Mouse (Mus musculus) fat pad, adult 2 months (tissue): ENCODE results near the gene Pidd1.
"Not testable (repeated sequence)": the region's sequence is repeated elsewhere in the genome, so short reads cannot be mapped to it uniquely, and the experiment has no call there.

Experiments used
- DNase-seq: peaks from one replicate; pipeline ENCODE4 v3.0.0-alpha.2; 2011; ENCODE audit warnings: low read depth, low spot score; ENCODE audit errors: extremely low read depth

Pidd1 gene

DNA sequence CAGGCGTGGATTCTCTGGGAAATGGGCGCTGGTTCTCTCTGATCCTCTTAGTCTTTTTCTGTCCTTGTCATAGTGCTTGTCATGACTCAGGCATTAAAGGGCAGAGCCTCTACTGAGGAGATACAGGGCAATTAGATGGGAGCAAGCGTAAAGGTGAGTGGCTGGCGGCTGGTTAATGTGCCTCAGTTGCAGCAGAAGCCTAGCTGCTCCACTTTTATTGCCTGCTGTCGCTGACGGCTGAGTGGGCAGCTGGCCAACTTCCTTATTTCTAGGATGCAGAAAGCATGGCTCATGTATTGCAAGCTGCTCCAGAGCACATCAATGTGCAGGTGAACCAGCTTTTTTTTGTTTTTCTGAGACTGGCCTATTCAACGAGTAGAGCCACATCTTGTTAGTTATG lies 24.9 kb downstream of the Pidd1 start:
- no peak for DNase-seq

DNA sequence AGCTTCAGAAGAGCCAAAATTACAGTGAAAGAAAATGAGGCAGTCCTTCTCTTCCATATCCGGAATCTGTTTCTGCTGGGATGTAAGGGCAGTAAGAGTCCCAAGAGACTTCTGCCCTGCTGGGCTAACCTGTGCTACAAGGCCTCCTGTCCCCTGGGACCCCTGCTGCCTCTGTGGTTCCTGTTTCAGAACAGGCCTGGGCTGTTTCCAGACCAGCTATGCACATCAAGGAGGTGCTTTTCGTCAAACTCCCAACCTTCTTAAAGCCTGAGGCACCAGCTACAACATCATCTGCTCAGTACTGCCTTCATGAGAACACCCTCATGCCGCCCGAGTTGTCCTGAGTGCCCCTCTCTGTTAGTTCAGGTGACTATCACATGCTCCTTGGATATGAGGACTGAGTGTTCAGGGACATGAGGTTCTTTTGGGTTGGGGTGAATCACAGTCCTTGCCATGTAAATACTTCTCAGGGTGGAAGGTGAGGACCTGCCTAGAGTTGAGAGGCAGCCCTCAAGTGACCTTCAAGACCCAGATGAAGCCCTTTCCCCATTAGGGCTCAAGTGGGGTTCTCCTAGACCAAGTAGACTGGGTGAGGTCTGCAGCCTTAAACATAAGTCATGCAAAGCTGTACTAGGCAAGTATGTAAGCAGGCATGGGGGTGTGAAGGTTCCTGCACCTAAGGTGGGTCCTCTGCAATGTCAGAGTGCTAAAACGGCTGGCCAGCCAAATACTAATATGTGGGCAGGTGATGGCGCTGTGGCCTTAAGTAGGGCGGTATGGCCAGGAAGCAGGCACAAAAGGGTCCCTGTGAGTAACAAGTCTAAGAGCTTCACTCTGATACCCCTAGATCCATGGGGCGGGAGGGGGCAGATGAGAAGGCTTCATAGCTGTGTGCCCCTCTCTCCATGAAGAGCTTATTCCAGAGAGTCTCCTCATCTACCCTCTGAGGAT lies 25.8 kb downstream of the Pidd1 start:
- no peak for DNase-seq

DNA sequence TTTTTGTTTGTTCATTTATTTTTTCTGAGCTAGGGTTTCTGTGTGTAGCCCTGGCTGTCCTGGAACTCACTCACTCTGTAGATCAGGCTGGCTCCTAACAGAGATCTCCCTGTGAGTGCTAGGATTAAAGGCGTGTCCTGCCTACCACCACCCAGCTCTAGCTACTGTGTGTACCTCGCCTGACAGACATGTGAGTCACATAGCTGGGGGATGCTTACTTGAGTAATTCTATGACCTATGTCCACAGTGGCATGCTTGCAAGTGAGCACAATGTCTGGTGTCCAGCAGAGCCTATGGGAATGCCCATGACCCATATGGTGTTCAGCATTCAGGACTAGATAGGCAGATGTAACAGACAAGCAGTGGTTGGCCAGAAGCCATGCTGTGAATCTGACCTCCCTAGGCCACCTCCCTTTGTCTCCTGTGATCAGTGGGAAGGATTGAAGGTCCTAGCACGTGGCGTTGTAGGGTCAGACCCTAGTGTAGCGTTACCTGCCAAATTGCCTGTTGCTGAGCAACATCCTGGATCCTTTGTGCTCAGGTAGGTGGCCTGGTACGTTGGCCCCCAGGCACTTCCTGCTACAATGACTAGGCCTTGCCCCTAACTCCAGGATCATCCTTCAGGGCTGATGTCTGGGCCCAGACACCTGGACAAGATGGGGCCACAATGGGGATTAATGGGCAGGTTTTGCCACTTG lies 27.5 kb downstream of the Pidd1 start:
- DNase-seq: no peak

DNA sequence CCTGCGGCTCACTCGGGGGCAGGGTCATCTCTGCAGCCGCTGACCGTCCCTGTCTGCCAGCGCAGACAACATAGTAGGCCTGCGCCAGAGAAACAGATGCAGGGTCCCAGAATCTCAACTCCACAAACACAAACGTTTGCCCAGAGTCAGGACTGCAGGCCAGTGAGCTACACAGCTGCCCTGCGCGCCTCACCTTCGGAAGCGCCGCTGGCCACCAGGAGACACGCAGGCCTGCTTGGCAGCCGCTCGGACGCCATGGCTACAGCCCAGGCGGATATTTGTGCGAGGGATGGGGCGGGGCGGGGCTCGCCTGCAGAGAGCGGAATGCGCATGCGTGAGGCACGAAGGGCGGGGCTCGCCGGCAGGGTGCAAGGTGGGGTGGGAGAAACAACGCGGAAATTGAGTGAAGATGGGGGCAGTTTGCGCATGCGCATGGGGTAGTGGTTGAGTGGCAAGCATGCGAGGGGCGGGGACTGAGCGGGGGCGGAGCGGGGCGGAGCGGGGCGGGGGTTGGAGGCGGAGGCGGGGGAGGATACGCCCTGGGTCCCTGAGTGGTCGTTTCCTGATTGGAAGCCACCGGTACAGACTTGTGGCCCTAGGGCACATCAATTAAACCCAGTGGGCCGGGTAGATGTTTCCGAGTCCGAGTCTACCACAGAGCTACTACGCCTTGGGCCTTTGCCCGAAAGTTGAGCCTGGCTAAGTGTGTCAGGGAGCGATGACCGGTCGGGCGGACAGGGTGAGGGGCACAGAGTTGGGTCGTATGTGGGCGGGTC lies 29.8 kb downstream of the Pidd1 start, which contains the start of gene Gatd1:
Gene Gatd1, minus strand, starts transcription at position 328 of the 776 bp plus-strand sequence.
- DNase-seq: no peak

DNA sequence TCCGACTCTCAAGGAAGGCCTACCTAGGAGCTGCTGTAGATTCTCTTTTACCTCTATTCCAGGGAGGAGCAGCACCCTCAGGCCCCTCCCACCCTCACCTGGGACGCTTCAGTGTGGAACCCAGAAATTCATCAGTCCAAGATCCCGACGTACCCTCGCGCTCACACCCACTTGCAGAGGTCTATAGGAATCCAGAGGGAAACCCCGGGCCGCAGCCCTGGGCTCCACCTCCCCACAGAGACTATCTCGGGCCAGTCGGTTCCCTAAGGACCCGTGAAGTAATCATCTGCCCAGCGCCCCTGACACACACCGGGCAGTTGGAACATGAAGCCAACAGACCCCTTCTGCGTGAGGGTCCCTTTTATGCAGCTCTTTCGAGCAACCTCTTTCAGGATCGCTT lies 30.5 kb downstream of the Pidd1 start:
- no peak for DNase-seq

DNA sequence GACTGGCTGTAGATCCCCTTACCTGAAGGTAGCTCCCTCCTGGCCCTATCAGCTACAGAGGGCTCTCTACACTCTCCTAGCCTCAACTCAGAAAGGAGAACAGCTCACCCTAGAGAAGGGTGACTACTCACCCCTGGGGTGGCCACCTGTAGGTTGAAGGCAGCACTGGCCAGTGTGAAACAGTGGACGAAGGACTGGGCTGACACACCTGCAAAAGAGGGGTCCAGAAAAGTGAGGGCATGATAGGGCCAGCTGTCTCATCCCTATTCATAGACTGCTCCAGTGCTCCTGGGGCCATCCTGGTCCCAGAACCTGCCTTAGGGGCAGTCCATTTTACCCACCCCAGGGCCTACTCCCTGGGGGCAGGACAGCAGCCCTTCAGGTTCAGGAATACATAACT lies 32.2 kb downstream of the Pidd1 start:
- DNase-seq: no peak

DNA sequence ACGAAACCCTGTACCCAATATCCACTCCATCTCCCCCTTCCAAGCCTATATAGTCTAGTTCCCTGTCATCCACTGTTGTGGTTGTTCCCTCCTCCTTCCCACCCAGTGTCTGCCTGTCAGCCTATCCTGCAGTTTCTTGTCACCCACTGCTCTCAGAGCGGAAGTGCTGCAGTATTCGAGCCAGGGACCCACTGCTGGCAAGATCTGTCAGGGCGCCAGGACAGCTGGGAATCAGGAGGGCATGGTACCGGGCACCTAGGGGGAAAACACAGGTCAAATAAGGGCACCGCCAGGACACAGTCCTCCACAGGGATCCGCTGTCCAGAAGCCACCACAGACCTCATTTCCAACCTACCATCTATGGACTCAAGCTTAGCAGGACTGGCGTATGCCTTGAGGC lies 33.2 kb downstream of the Pidd1 start:
- DNase-seq: no peak

DNA sequence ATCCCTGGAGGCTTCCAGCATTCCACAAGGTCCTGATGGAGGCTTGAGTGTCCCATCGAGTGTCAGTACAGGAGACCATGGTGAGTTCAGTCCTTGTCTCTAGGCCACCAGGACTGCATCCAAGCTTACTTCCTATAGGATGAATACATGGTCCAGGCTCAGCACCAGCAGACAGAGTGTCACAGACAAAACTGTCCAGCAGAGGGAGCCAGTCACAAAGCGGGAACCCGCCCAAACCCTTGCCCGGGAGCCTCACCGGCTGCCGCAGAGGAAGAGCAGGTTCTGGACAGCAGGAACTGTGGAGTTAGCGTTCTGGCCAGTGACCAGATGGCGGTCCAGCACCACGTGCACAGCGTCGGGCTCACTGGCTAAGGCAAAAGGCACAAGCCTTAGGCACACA lies 35.0 kb downstream of the Pidd1 start:
- no peak for DNase-seq

DNA sequence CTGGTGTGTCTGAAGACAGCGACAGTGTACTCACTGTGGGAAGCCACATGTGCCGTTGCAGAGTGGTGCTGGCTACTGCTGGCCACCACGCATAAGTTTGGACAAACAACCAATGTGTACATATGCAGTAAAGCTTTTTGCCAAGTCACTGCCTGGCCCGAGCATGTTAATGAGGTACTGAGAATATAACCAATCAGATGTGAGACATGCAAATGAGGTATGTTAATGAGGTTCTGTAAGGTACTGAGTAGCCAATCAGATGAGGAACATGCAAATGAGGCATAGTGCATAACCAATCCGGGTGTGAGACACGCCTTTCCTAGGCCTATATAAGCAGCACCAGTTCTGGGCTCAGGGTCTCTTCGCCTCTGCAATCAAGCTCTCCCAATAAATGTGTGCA lies 36.2 kb downstream of the Pidd1 start:
- not testable (repeated sequence) for DNase-seq

DNA sequence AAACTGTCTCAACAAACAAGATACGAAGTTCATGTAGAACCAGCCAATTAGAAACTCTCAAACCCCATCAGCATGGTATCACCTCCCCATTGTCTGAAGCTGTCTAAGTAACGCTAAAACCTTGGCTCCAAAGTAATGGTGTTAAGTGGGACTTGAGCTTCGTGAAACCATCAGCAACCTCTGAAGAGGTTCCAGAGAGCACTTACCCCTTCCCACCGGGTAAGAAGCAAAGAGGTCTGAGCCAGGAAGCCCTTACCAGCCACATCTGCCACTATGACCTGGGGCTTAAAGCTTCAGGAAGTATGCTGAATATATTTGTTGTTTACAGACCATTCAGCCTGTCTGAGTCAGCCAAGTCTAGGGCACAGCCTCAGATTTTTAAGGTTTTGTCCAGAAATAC lies 38.4 kb downstream of the Pidd1 start:
- no peak for DNase-seq

DNA sequence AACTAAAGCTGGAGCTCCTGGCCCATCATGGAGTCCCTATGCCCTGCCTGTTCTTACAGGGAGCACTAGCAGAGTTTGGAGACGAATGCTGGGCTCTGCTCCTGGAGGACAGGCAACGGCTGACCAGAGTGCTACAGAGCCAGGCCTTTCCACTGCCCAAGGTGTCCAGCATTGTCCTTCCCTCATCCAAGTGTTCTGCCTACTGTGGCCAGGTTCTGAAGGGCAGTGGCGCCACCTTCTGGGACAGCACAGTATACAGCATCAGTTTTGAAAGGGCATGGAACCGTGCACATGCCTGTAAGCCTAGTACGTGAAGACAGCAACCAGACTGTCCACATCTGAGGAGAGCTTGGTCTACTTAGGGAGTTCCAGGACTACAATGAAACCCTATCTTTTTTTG lies 40.5 kb downstream of the Pidd1 start:
- no peak for DNase-seq

DNA sequence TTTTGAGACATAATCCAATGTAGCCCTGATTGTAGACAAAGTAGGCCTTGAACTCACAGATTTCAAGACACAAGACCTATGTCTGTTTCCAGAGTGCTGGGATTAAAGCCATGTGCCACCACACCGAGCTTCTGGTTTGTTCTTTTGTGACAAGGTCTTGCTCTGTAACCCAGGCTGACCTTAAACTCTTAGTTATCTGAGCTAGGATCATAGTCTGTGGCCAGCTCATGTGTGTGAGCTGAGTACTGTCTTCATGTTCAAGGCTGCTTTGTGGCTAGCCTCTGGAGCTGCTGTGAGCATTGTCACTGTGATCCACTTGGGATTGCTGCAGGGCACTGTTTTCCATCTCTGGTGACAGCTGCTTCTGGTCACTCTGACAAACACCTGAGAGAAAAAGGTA lies 48.5 kb downstream of the Pidd1 start:
- DNase-seq: no peak

DNA sequence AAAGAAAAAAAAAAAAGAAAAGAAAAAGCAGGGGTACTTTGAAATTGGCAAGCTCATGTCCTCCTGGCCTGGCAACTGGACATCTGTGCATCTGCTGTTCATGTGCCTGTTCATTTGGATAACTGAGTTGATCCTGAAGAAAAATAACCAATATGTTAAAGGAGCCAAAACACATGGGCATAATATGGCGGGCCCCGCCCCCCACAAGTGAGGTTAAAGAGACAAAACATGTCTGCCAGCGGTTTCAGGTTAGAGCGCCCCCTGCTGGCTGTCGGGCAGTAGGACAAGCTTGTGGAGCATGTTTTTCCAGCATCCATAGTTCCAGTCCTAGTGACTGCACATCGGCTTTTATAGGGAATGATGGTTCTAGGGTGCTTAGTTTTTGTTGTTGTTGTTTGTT lies 49.1 kb downstream of the Pidd1 start:
- DNase-seq: no peak

DNA sequence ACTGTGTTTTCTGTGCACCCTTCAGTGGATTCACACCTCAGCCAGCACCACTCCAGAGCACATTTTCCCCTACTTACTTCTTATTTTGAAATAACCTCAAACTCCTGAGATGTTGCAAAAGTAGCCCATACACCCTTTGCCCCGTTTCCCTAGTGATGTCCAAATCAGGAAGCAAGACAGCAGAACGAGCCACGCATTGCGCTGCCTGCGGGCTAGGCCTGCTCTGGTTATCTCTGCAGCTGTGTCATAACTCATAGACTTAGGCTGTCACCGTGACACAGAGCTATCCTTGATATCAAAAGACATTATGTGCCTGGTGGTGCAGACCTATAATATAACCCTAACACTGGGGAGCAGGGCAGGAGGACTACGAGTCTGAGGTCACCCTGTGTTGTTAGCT lies 49.7 kb downstream of the Pidd1 start:
- DNase-seq: peak; percentile 79

DNA sequence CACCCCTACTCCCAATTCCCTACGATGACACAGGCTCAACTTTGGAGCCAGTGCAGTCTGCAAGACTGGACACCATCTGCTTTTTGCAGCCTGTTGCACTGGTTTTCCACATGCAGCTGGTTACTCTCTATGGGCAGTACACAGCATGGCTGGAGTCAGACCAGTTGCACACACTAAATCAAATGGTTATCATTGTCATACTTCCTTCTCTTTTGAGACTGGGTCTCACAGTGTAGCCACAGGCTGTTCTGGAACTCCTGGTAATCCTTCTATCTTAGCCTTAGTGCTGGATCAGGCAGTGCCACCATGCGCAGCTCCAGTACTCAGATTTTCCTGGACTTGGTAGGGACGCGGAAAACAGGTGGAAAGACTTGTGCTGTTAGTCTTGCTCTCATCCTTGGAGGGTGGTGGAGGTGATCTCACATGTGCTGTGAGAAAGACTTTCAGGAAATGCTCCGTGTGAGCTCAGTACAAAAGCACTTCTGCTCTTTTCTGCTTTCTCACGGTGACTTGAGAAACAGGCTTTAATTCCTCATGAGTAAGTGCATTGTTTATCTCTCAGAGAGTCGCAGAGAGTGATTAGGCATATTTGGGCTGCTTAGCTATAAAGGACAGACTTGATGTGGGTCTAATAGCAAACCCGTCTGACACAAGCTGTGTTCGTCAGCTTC lies 51.1 kb downstream of the Pidd1 start:
- DNase-seq: no peak

DNA sequence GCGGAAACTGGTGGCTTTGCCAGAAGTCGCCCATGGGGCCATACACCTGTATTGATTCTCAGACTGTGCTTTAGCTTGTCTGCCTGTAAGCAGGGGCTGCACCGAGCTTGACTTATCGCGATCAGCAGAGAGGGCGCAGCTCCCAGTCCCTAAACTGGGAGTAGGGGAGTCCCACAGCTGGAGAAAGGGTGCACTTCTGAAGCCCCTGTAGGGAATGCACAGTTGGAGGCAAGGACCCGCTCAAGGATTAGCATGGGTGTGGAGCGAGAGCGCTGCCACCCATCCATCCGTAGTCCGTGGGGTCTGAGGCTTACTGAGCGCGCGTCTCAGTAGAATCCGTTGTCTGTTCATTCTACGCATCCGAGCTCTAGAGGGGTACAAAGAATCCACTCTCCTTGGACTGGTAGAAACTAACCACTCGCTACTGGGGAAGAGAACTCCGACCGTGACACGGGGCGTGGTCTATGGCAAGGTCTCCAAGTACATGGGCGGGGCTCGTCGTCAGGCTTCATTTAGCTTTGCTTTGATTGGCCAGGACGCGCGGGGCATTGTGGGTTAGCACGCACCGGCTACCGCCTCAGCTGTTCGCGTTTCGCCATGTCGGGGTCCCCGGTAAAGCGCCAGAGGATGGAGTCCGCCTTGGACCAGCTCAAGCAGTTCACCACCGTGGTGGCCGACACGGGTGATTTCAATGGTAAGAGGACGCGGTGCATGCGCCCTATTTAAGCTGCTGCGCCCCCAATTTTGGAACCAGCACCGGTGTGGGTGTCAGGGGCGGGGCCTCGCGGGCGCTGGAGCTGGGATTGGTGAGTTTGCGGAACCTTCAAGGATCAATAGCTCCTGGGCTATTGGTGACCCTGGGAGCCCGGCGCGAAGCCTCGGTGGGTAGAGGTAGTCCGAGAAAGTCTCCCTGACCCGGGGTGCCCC lies 51.9 kb downstream of the Pidd1 start, which contains the start of gene Taldo1:
Gene Taldo1, plus strand, starts transcription at position 575 of the 927 bp plus-strand sequence.
- no peak for DNase-seq

DNA sequence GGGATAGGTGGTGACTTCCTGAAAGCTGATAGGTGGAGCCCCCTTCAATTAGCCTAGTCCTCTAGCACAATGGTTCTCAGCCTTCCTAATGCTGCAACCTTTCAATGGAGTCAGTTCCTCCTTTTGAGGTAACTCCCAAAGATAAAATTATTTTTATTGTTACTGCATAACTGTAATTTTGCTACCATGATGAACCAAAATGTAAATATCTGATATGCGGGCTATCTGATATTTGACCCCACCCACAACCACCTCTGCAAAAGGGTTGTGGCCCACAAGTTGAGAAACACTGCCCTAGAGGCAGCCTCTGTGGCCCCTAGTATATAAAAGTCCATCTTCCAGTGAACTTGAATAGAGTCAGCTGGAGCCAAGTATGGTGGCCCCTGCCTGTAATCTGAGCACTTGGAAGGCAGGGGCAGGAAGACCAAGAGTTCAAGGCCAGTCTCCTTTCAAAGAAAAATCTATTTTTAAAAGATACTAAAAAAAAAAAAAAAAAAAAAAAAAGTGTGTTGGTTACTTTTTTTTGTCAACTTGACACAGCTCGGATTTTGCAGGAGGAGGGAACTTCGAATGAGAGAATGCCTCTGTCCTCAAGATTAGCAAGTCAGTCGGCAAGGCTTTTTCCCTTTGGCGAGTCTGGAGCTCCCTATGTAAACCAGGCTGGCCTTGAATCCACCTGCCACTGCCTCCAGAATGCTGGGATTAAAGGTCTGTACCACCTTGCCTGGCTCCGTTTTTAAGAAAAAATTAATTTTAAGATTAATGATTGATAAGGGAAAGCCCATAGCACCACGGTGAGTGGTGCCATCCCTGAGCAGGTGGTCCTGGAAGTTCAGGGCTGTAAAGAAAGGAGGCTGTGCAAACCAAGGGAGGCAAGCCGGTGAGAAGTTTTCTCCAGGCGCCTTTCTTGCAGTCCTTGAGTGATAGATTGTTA lies 53.2 kb downstream of the Pidd1 start:
- no peak for DNase-seq

DNA sequence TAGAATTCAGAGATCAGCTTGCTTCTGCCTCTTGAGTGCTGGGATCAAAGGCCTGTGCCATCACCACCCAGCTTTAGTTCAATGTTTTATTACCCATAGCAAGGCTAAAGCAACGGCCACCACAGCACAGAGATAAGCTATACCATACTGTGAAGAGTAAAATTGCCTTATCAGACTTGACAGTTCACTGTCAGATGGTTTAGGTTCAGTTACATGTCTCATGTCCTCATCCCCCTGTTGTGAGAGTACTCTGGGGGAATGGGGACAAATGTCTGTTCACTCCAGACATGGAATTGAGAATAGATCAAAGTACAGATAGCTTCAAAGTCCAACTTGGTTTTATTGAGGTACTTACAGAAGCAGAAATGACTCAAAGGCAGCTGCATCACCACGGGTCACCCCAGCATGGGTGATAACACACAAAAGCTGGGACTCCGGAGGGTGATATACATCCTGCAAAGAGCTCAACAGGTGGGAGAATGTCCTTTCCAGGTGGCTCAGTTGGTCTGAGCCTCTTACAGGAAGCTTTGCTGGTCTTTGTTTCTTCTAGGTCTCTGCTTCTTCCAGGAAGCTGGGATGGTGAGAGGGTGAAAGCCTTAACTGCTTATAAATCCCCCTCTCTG lies 55.2 kb downstream of the Pidd1 start:
- no peak for DNase-seq
